Mouse (Mus musculus) hindbrain, embryonic 16.5 days (tissue): ENCODE measurements at regions not wholly inside any gene's neighbourhood (a gene's known extent, or its start where the extent isn't known, plus 50 kb on each side); places are given as distances from the start of the nearest gene placed in this dataset.

ENCODE experiments used
- ATAC-seq: fragments of 200-750 bp; cut with Nextera tagmentation; 2 replicates; pipeline ENCODE4 v1.8.0; 2017; ENCODE audit warnings: moderate TSS enrichment, moderate library complexity
- H3K27ac ChIP-seq: fragments of 300-500 bp; sonication (generic); 2 replicates; pipeline ENCODE4 v1.5.1; 2014; ENCODE audit warnings: low read depth, mild to moderate bottlenecking, control low read depth, low read length, moderate library complexity
- H3K27me3 ChIP-seq: fragments of 300-500 bp; sonication (generic); replicated peaks from 2 replicates; pipeline ENCODE4 v1.6.1; 2014; ENCODE audit warnings: low read length; ENCODE audit not compliant: control insufficient read depth, insufficient read depth
- H3K36me3 ChIP-seq: fragments of 300-500 bp; sonication (generic); 2 replicates; pipeline ENCODE4 v1.6.1; 2014; ENCODE audit warnings: mild to moderate bottlenecking, low read length, moderate library complexity, mixed read lengths; ENCODE audit not compliant: control insufficient read depth, insufficient read depth
- H3K4me1 ChIP-seq: fragments of 300-500 bp; sonication (generic); 2 replicates; pipeline ENCODE4 v1.6.1; 2014; ENCODE audit warnings: low read depth, low read length; ENCODE audit not compliant: control insufficient read depth, insufficient read depth
- H3K4me2 ChIP-seq: fragments of 300-500 bp; sonication (generic); 2 replicates; pipeline ENCODE4 v1.6.1; 2014; ENCODE audit warnings: mild to moderate bottlenecking, low read length, control low read depth, moderate library complexity
- H3K4me3 ChIP-seq: fragments of 300-500 bp; sonication (generic); 2 replicates; pipeline ENCODE4 v1.5.1; 2014; ENCODE audit warnings: mild to moderate bottlenecking, low read length, control low read depth, moderate library complexity
- H3K9ac ChIP-seq: fragments of 300-500 bp; sonication (generic); 2 replicates; pipeline ENCODE4 v1.6.1; 2014; ENCODE audit warnings: low read depth, mild to moderate bottlenecking, control low read depth, low read length, moderate library complexity
- H3K9me3 ChIP-seq: fragments of 300-500 bp; sonication (generic); 2 replicates; pipeline ENCODE4 v1.6.1; 2014; ENCODE audit warnings: mild to moderate bottlenecking, low read length, moderate library complexity; ENCODE audit not compliant: control insufficient read depth
- whole genome bisulfite sequencing: fragments of 180-500 bp; shearing (Covaris S2); extraction: QIAGEN DNeasy Blood & Tissue Kit; methylation state at CpG from one replicate; pipeline ENCODE4 v1.1.7; 2014; 5-methylcytosine and 5-hydroxymethylcytosine counted together

DNA sequence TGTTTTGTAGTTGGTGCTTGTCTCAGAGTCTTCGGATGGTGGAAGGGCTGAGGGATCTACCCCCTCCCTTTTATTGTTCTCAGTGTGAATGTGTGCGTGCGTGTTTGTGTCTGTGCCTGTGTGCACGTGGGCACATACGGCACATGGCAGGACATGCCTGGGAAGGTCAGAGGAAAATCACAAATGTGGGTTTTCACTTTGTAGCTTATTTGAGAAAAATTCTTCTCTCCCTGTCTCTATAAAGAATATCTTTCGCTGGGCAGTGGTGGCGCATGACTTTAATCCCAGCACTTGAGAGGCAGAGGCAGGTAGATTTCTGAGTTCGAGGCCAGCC is 73.5 kb upstream of the Klf13 start:
- no peaks in the 10 kb centered on the region for H3K4me1 ChIP-seq
- H3K36me3 ChIP-seq = no peaks in the 10 kb centered on the region
- H3K4me3 ChIP-seq = no peak overlapping the region
- no peak overlapping the region for H3K4me2 ChIP-seq
- H3K27ac ChIP-seq = no peak overlapping the region
- WGBS = 93% methylated on average over 8 of the region's 8 CpGs
- ATAC-seq = no peak
- no peak overlapping the region for H3K9ac ChIP-seq
- no peaks in the 10 kb centered on the region for H3K9me3 ChIP-seq
- no peaks in the 10 kb centered on the region for H3K27me3 ChIP-seq

DNA sequence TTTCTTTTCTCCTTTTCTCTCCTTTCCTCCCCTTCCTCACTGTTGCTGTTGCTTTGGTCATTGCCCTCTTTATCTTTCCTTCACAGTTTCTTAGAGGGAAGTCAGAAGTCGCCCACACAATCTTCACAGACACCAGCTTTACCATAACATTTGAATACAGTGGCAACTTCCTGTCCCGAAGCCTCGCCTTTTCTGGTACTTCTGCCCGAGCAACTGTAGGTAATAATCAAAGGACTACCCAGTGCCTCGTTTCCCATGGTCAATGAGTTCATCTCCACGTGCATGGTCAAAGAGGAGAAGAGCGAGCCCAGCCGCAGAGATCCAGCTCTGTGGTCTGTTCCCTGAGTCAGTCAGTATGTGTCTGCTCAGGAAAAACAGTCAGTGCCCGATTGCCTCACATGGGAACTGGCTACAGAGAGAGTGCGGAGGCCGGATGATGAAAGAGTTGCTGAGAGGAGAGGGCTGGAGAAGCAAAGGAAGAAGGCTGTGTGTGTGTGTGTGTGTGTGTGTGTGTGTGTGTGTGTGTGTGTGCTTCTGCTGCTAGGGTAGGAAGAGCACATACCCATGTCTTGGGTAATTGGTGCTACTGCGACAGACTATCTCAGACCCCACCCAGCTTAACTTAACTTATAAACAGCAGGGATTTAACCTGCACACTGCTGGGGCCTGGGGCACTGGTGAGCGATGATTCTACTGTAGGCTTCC is 73.0 kb upstream of the Klf13 start:
- H3K4me3 ChIP-seq = no peak overlapping the region
- no peaks in the 10 kb centered on the region for H3K9me3 ChIP-seq
- no peak overlapping the region for H3K4me2 ChIP-seq
- no peaks in the 10 kb centered on the region for H3K36me3 ChIP-seq
- WGBS = 81% methylated on average over 13 of the region's 13 CpGs
- ATAC-seq = peak; percentile 27; the same call in 1 of the 2 replicates
- H3K27me3 ChIP-seq = no peaks in the 10 kb centered on the region
- no peak overlapping the region for H3K27ac ChIP-seq
- no peaks in the 10 kb centered on the region for H3K4me1 ChIP-seq
- no peak overlapping the region for H3K9ac ChIP-seq

DNA sequence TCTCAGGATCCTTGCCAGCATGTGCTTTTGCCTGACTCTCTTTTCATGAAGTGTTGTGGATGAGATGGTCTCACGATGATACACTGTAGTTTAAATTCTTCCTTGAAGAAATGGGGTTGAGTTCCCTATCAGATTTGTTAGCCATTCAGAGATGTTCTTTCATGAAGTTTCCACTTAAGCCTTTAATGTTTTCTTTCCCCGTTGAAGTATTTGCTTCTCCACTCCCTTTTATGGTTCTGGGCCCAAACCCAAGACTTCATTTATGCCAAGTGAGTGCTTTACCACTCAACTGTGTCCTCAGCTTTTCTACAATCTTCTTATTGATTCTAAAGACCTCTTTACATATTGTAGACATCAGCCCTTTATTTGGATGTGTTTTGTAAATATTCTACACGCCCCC is 71.9 kb upstream of the Klf13 start:
- 83% methylated on average over 3 of the region's 3 CpGs for WGBS
- H3K27me3 ChIP-seq = no peaks in the 10 kb centered on the region
- no peak for ATAC-seq
- H3K27ac ChIP-seq = no peak overlapping the region
- H3K4me3 ChIP-seq = no peak overlapping the region
- H3K9me3 ChIP-seq = no peaks in the 10 kb centered on the region
- no peak overlapping the region for H3K4me2 ChIP-seq
- H3K9ac ChIP-seq = no peak overlapping the region
- no peaks in the 10 kb centered on the region for H3K4me1 ChIP-seq
- no peaks in the 10 kb centered on the region for H3K36me3 ChIP-seq

DNA sequence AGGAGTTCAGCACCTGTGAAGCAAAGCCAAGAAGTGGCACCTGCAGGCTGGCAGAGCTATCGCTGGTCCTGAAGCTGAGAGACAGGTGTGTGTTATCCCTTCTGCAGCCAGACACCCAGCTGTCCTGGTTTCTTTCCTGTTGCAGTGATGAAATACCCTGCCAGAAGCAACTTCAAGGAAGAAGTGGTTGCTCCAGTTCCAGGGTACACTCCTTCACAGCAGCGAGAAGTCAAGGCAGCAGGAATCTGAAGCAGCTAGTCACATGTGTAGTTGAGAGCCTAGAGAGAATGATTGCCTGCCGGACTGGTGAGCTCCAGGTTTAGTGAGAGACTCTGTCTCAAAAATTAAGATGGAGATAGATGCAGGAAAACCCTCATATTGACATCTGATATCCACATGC is 69.1 kb upstream of the Klf13 start:
- no peaks in the 10 kb centered on the region for H3K27me3 ChIP-seq
- H3K27ac ChIP-seq = no peak overlapping the region
- WGBS = 90% methylated on average over 3 of the region's 3 CpGs

DNA sequence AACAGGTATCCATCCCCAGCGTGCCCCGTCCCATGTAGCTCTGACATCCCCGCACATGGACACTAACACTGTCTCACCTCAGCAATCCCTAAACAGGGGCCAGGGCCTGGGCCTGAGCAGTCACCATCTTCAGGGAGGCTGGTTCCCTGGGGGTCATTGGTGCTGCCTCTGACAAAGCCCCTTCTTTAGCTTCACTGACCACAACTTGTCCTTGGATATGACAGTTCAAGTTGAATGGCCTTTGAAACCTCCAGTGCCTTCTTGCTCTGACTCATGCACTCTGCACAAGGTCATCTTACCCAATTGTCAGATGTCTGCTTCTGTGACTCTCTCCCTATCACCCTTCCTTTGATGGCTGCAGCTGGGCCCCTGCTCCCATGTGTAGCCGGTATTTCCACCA is 68.2 kb upstream of the Klf13 start:
- Histone ChIP-seq H3K4me1 (no peaks in the 10 kb centered on the region), H3K9me3 (no peaks in the 10 kb centered on the region), H3K27me3 (no peaks in the 10 kb centered on the region), H3K4me3 (no peak overlapping the region), H3K4me2 (no peak overlapping the region), H3K36me3 (no peaks in the 10 kb centered on the region), H3K27ac (no peak overlapping the region), H3K9ac (no peak overlapping the region)
- 90% methylated on average over 4 of the region's 4 CpGs for WGBS
- no peak for ATAC-seq

More for the DNA sequence above, 69.1 kb upstream of the Klf13 start:
- Histone ChIP-seq H3K9me3 (no peaks in the 10 kb centered on the region), H3K4me2 (no peak overlapping the region), H3K4me3 (no peak overlapping the region), H3K9ac (no peak overlapping the region), H3K4me1 (no peaks in the 10 kb centered on the region), H3K36me3 (no peaks in the 10 kb centered on the region)
- no peak for ATAC-seq

GRCm38 (mm10) chr7:64005765-64006164 is 67.0 kb upstream of the Klf13 start:
- Histone ChIP-seq H3K4me3 (no peak overlapping the region), H3K27me3 (no peaks in the 10 kb centered on the region), H3K36me3 (no peaks in the 10 kb centered on the region), H3K4me1 (no peaks in the 10 kb centered on the region), H3K4me2 (no peak overlapping the region), H3K9ac (no peak overlapping the region), H3K9me3 (no peaks in the 10 kb centered on the region), H3K27ac (no peak overlapping the region)
- 94% methylated on average over 1 of the region's 1 CpGs for WGBS
- no peak for ATAC-seq

- H3K4me3 ChIP-seq = no peak overlapping the region
- H3K4me1 ChIP-seq = no peaks in the 10 kb centered on the region
- no peak overlapping the region for H3K9ac ChIP-seq
- no peaks in the 10 kb centered on the region for H3K9me3 ChIP-seq
- no peak for ATAC-seq
- no peak overlapping the region for H3K27ac ChIP-seq
- 88% methylated on average over 5 of the region's 5 CpGs for WGBS
- H3K27me3 ChIP-seq = no peaks in the 10 kb centered on the region
- H3K4me2 ChIP-seq = no peak overlapping the region
- H3K36me3 ChIP-seq = no peaks in the 10 kb centered on the region
Measured at GRCm38 (mm10) chr7:64003904-64004303, 65.2 kb upstream of the Klf13 start.

GRCm38 (mm10) chr7:64001611-64002111 is 62.9 kb upstream of the Klf13 start:
- 64% methylated on average over 9 of the region's 9 CpGs for WGBS
- ATAC-seq = no peak
- no peaks in the 10 kb centered on the region for H3K36me3 ChIP-seq
- no peaks in the 10 kb centered on the region for H3K27me3 ChIP-seq
- H3K27ac ChIP-seq = no peak overlapping the region
- H3K4me1 ChIP-seq = no peaks in the 10 kb centered on the region
- H3K9ac ChIP-seq = no peak overlapping the region
- H3K4me2 ChIP-seq = no peak overlapping the region
- no peaks in the 10 kb centered on the region for H3K9me3 ChIP-seq
- no peak overlapping the region for H3K4me3 ChIP-seq

DNA sequence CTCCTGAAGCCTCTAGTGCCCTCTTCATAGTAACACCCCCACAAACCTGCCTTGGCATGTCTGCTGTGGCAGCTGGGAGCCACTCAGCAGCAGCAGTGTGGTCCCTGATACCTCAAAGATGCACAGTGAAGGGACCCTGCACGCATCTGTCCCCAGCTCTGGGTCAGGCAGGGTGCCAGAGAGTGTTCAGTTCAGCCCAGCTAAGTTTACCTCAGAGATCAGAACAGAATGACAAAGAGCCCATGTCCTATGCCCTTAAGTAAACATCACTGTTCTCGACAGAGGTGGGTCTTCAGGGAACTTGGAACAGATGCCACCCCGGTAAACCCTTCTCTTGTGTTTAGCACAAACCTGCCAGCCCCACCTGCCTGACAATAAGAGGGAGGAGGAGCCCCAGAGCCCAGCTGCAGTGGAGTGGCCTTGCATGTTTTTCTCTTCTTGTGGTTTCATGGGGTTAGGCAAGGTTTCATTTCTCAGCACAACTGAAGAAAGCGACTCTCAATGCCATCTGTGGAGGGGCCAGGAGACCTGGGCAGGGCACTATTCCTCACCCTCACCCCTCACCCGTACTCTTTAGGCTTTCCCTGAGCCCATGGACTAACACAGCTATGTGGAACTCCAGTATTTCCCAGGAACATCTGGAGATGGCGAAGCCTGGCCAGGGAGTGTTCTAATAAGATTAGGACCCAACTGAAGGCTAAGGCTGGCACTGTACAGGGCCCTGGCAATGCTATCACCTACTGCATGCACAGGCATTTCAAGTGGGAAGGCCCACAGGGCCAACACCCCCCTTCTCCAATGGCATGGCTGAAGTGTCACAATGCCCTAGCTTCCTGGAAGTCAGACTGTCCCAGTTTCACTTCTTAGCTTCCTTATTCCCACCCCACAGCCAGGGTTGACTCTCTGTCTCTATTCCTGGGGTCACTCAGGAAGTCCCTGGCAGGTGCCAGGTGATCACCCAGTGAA is 60.6 kb upstream of the Klf13 start:
- Histone ChIP-seq H3K36me3 (no peaks in the 10 kb centered on the region), H3K27ac (no peak overlapping the region), H3K27me3 (no peaks in the 10 kb centered on the region), H3K4me2 (no peak overlapping the region), H3K9me3 (no peaks in the 10 kb centered on the region), H3K4me3 (no peak overlapping the region), H3K9ac (no peak overlapping the region), H3K4me1 (no peaks in the 10 kb centered on the region)
- ATAC-seq = no peak
- whole genome bisulfite sequencing = 62% methylated on average over 6 of the region's 6 CpGs
